Mouse (Mus musculus): ENCODE data around the gene Igsf23. TPM values are rescaled to one million over a fixed set of nuclear protein-coding genes. Genes with fewer than 3 reads are reported as not detected.

The Igsf23 gene
- polyA plus RNA-seq, 1 experiment from 2014 or later = 2.3 TPM

GRCm38 (mm10) chr7:19911695-19912524 lies 38.6 kb downstream of the Igsf23 start:
- Histone ChIP-seq H3K9ac (ENCODE audit: low read length) (no peak overlapping the region), H3K36me3 (ENCODE audit: control insufficient read depth, insufficient read depth, low read length) (peaks cover 56% of the 10 kb centered on the region), H3K4me3 (ENCODE audit: low read length) (no peak overlapping the region), H3K27me3 (ENCODE audit: control insufficient read depth, insufficient read depth, low read depth, low read length) (no peaks in the 10 kb centered on the region), H3K4me1 (replicated peaks; ENCODE audit: control insufficient read depth, insufficient read depth, low read length) (no peaks in the 10 kb centered on the region), H3K4me2 (ENCODE audit: low read depth, low read length) (no peak overlapping the region), H3K27ac (ENCODE audit: low read length) (no peak overlapping the region), H3K9me3 (ENCODE audit: control insufficient read depth, low read length) (no peaks in the 10 kb centered on the region)
- no peak for ATAC-seq (ENCODE audit: low read depth)
- WGBS = 87% methylated on average over 23 of the region's 23 CpGs

GRCm38 (mm10) chr7:19911292-19911658 lies 39.3 kb downstream of the Igsf23 start:
- Histone ChIP-seq H3K9me3 (ENCODE audit: control insufficient read depth, low read length) (no peaks in the 10 kb centered on the region; the same call in 1 of the 2 replicates), H3K36me3 (ENCODE audit: control insufficient read depth, insufficient read depth, low read length) (peaks cover 56% of the 10 kb centered on the region)
- WGBS = 82% methylated on average over 6 of the region's 6 CpGs

GRCm38 (mm10) chr7:19910421-19911291 lies 39.9 kb downstream of the Igsf23 start:
- ATAC-seq (ENCODE audit: low read depth) = peak; percentile 69
- Histone ChIP-seq H3K9ac (ENCODE audit: low read length) (no peak overlapping the region), H3K36me3 (ENCODE audit: control insufficient read depth, insufficient read depth, low read length) (peaks cover 58% of the 10 kb centered on the region), H3K4me1 (replicated peaks; ENCODE audit: control insufficient read depth, insufficient read depth, low read length) (no peaks in the 10 kb centered on the region), H3K9me3 (ENCODE audit: control insufficient read depth, low read length) (peaks cover under 1% of the 10 kb centered on the region; the same call in 1 of the 2 replicates), H3K4me3 (ENCODE audit: low read length) (no peak overlapping the region), H3K4me2 (ENCODE audit: low read depth, low read length) (no peak overlapping the region), H3K27ac (ENCODE audit: low read length) (no peak overlapping the region), H3K27me3 (ENCODE audit: control insufficient read depth, insufficient read depth, low read depth, low read length) (no peaks in the 10 kb centered on the region)
- WGBS = 48% methylated on average over 21 of the region's 21 CpGs

More at GRCm38 (mm10) chr7:19911292-19911658, 39.3 kb downstream of the Igsf23 start:
- H3K4me1 ChIP-seq (replicated peaks; ENCODE audit: control insufficient read depth, insufficient read depth, low read length) = no peaks in the 10 kb centered on the region
- ATAC-seq (ENCODE audit: low read depth) = no peak
- no peak overlapping the region for H3K4me2 ChIP-seq (ENCODE audit: low read depth, low read length)
- H3K4me3 ChIP-seq (ENCODE audit: low read length) = no peak overlapping the region
- H3K27me3 ChIP-seq (ENCODE audit: control insufficient read depth, insufficient read depth, low read depth, low read length) = no peaks in the 10 kb centered on the region
- H3K27ac ChIP-seq (ENCODE audit: low read length) = no peak overlapping the region
- H3K9ac ChIP-seq (ENCODE audit: low read length) = no peak overlapping the region

GRCm38 (mm10) chr7:19889881-19890280 lies 60.7 kb downstream of the Igsf23 start:
- no peaks in the 10 kb centered on the region for H3K27me3 ChIP-seq (ENCODE audit: control insufficient read depth, insufficient read depth, low read depth, low read length)
- H3K9ac ChIP-seq (ENCODE audit: low read length) = no peak overlapping the region
- no peaks in the 10 kb centered on the region for H3K4me1 ChIP-seq (replicated peaks; ENCODE audit: control insufficient read depth, insufficient read depth, low read length)
- ATAC-seq (ENCODE audit: low read depth) = no peak
- H3K27ac ChIP-seq (ENCODE audit: low read length) = no peak overlapping the region
- no peaks in the 10 kb centered on the region for H3K9me3 ChIP-seq (ENCODE audit: control insufficient read depth, low read length)
- H3K4me2 ChIP-seq (ENCODE audit: low read depth, low read length) = no peak overlapping the region
- no peaks in the 10 kb centered on the region for H3K36me3 ChIP-seq (ENCODE audit: control insufficient read depth, insufficient read depth, low read length)
- WGBS = 43% methylated on average over 8 of the region's 8 CpGs
- H3K4me3 ChIP-seq (ENCODE audit: low read length) = no peak overlapping the region

- no peak within 1 kb of the TSS for H3K27ac ChIP-seq (ENCODE audit: low read length)
- H3K4me3 ChIP-seq (ENCODE audit: low read length) = no peak within 1 kb of the TSS
- H3K4me2 ChIP-seq (ENCODE audit: low read depth, low read length) = no peak within 1 kb of the TSS
- no peak within 1 kb of the TSS for H3K9ac ChIP-seq (ENCODE audit: low read length)
- no peaks in the 10 kb centered on the region for H3K27me3 ChIP-seq (ENCODE audit: control insufficient read depth, insufficient read depth, low read depth, low read length)
- WGBS = 59% methylated on average over 7 of the region's 7 CpGs
- H3K9me3 ChIP-seq (ENCODE audit: control insufficient read depth, low read length) = no peaks in the 10 kb centered on the region
- H3K4me1 ChIP-seq (replicated peaks; ENCODE audit: control insufficient read depth, insufficient read depth, low read length) = no peaks in the 10 kb centered on the region
- ATAC-seq (ENCODE audit: low read depth) = no peak
- H3K36me3 ChIP-seq (ENCODE audit: control insufficient read depth, insufficient read depth, low read length) = no peaks in the 10 kb centered on the region
These were observed 62.7 kb downstream of the Igsf23 start, which contains the start of gene Ceacam19 for GRCm38 (mm10) chr7:19887849-19888248. TSS of gene Ceacam19 (minus strand) at chr7:19887965.

Other genes starting within 250 kb of the Igsf23 start
- 82.0 and 87.4 TPM in 2 replicates for gene Tomm40, start 235.3 kb downstream of the Igsf23 start, polyA plus RNA-seq (2015; fragmentation: Nextera tagmentation; extraction: Ambion mirVana)
- 128 and 131 TPM in 2 replicates for gene Nectin2, start 200.3 kb downstream of the Igsf23 start, polyA plus RNA-seq (2015; fragmentation: Nextera tagmentation; extraction: Ambion mirVana)
- 347 and 379 TPM in 2 replicates for gene Bcam, start 179.7 kb downstream of the Igsf23 start, polyA plus RNA-seq (2015; fragmentation: Nextera tagmentation; extraction: Ambion mirVana)
- gene Cblc, start 153.9 kb downstream of the Igsf23 start, polyA plus RNA-seq (2015; fragmentation: Nextera tagmentation; extraction: Ambion mirVana) = 17.8 and 18.8 TPM in 2 replicates
- 5.4 and 5.7 TPM in 2 replicates for gene Bcl3, start 128.0 kb downstream of the Igsf23 start, polyA plus RNA-seq (2015; fragmentation: Nextera tagmentation; extraction: Ambion mirVana)
- 0.15 TPM in 1 of 2 replicates, not detected in the other for gene Gm19345, start 98.8 kb downstream of the Igsf23 start, polyA plus RNA-seq (2015; fragmentation: Nextera tagmentation; extraction: Ambion mirVana)
- gene Ceacam16, start 89.5 kb downstream of the Igsf23 start, polyA plus RNA-seq (2015; fragmentation: Nextera tagmentation; extraction: Ambion mirVana) = not detected in 2 replicates
- gene Ceacam19, start 62.8 kb downstream of the Igsf23 start, polyA plus RNA-seq (2015; fragmentation: Nextera tagmentation; extraction: Ambion mirVana) = 0.06 TPM in 1 of 2 replicates, not detected in the other
- gene Pvr, start 29.6 kb downstream of the Igsf23 start, polyA plus RNA-seq (2015; fragmentation: Nextera tagmentation; extraction: Ambion mirVana) = 23.9 and 26.1 TPM in 2 replicates
- not detected in 2 replicates for gene Ceacam20, start 14.7 kb upstream of the Igsf23 start, polyA plus RNA-seq (2015; fragmentation: Nextera tagmentation; extraction: Ambion mirVana)
- not detected in 2 replicates for gene Nlrp9b, start 40.7 kb upstream of the Igsf23 start, polyA plus RNA-seq (2015; fragmentation: Nextera tagmentation; extraction: Ambion mirVana)
- gene Vmn1r91, start 148.9 kb upstream of the Igsf23 start, polyA plus RNA-seq (2015; fragmentation: Nextera tagmentation; extraction: Ambion mirVana) = not detected in 2 replicates
- gene Gm16442, start 171.8 kb upstream of the Igsf23 start, polyA plus RNA-seq (2015; fragmentation: Nextera tagmentation; extraction: Ambion mirVana) = not detected in 2 replicates
- not detected in 2 replicates for gene Vmn1r93, start 188.3 kb upstream of the Igsf23 start, polyA plus RNA-seq (2015; fragmentation: Nextera tagmentation; extraction: Ambion mirVana)
- gene Vmn1r94, start 217.6 kb upstream of the Igsf23 start, polyA plus RNA-seq (2015; fragmentation: Nextera tagmentation; extraction: Ambion mirVana) = not detected in 2 replicates
- not detected in 2 replicates for gene Vmn1r95, start 243.0 kb upstream of the Igsf23 start, polyA plus RNA-seq (2015; fragmentation: Nextera tagmentation; extraction: Ambion mirVana)

Measured in lung, embryonic 16.5 days (tissue).